Mouse (Mus musculus): Measurements from ENCODE around the gene Smad9.

GRCm38 (mm10) chr3:54734411-54735246, 20.8 kb upstream of the Smad9 start:
- TF ChIP-seq POLR2A (IDR thresholded peaks at IDR 0.05; ENCODE audit: insufficient read length, low read depth) (peak; percentile 80), TCF12 (IDR thresholded peaks at IDR 0.05; ENCODE audit: insufficient read depth, poor library complexity, severe bottlenecking) (no peak), REST (IDR thresholded peaks at IDR 0.05; ENCODE audit: insufficient read depth, insufficient read length) (no peak), MYOG (IDR thresholded peaks at IDR 0.05; ENCODE audit: control insufficient read depth in 1 of 3, insufficient read depth in 1 of 3, insufficient read length in 2 of 3, low read depth in 2 of 3) (peak in 1 of 3 experiments; percentile 9), MAX (IDR thresholded peaks at IDR 0.05; ENCODE audit: low read depth) (no peak), MYOD1 (IDR thresholded peaks at IDR 0.05; ENCODE audit: control insufficient read depth in 1 of 3, insufficient read length in 2 of 3, low read depth in 2 of 3) (no peak), USF1 (IDR thresholded peaks at IDR 0.05; ENCODE audit: low read depth) (no peak)
